Mouse (Mus musculus) lung, embryonic 14.5 days (tissue): ENCODE data around the gene Ccdc88b. TPM values are rescaled to one million over a fixed set of nuclear protein-coding genes. Genes with fewer than 3 reads are reported as not detected.

Source experiments
- ATAC-seq: fragments of 200-750 bp; cut with Nextera tagmentation; 2 replicates; pipeline ENCODE4 v1.8.0; 2017; ENCODE audit warnings: mild to moderate bottlenecking, moderate TSS enrichment, moderate library complexity; ENCODE audit not compliant: insufficient read depth
- DNase-seq: peaks from one replicate; pipeline ENCODE4 v3.0.0-alpha.2; 2015
- H3K27ac ChIP-seq: fragments of 300-500 bp; sonication (generic); 2 replicates; pipeline ENCODE4 v1.5.1; 2014; ENCODE audit warnings: low read depth, mild to moderate bottlenecking, moderate library complexity
- H3K27me3 ChIP-seq: fragments of 300-500 bp; sonication (generic); 2 replicates; pipeline ENCODE4 v1.6.1; 2014; ENCODE audit warnings: low read length, control low read depth; ENCODE audit not compliant: insufficient read depth
- H3K36me3 ChIP-seq: fragments of 300-500 bp; sonication (generic); 2 replicates; pipeline ENCODE4 v1.6.1; 2014; ENCODE audit warnings: control low read depth; ENCODE audit not compliant: insufficient read depth
- H3K4me1 ChIP-seq: fragments of 300-500 bp; sonication (generic); 2 replicates; pipeline ENCODE4 v1.6.1; 2014; ENCODE audit warnings: antibody characterized with exemption, control low read depth; ENCODE audit not compliant: insufficient read depth
- H3K4me2 ChIP-seq: fragments of 300-500 bp; sonication (generic); 2 replicates; pipeline ENCODE4 v1.6.1; 2014; ENCODE audit warnings: mild to moderate bottlenecking
- H3K4me3 ChIP-seq: fragments of 300-500 bp; sonication (generic); 2 replicates; pipeline ENCODE4 v1.5.1; 2014; ENCODE audit warnings: low read depth, low read length
- H3K9ac ChIP-seq: fragments of 300-500 bp; sonication (generic); 2 replicates; pipeline ENCODE4 v1.6.1; 2014
- H3K9me3 ChIP-seq: fragments of 300-500 bp; sonication (generic); 2 replicates; pipeline ENCODE4 v1.6.1; 2016; ENCODE audit warnings: low read depth, low read length, control low read depth
- CTCF ChIP-seq: IDR thresholded peaks from 2 replicates; pipeline ENCODE4 v1.5.1; 2016; ENCODE audit warnings: antibody characterized with exemption, low read depth
- WGBS: fragments of 180-500 bp; shearing (Covaris S2); extraction: QIAGEN DNeasy Blood & Tissue Kit; methylation state at CpG from one replicate; pipeline ENCODE4 v1.1.7; 2014; 5-methylcytosine and 5-hydroxymethylcytosine counted together
- polyA plus RNA-seq: library from polyadenylated mRNA; unstranded; fragments of >200 nt; fragmentation: Nextera tagmentation; extraction: Ambion mirVana; gene quantifications from 2 replicates; pipeline ENCODE4 v1.2.1, GENCODE M21; 2014

Gene Ccdc88b
- polyA plus RNA-seq, 1 experiment from 2014 or later: 1.5 TPM

GRCm38 (mm10) chr19:6840475-6841291 is 17.3 kb downstream of the Ccdc88b start, which contains the start of gene Rps6ka4:
TSS of gene Rps6ka4 (minus strand) at chr19:6840636.
- 0 out of 2 replicates have a peak, but pooled peaks cover 5% of the 10 kb centered on the region for H3K27me3 ChIP-seq
- peak; percentile 82 for DNase-seq
- H3K9me3 ChIP-seq: no peaks in the 10 kb centered on the region
- ATAC-seq: peak; percentile 91
- peak within 1 kb of the TSS; percentile 74 for H3K4me3 ChIP-seq
- no peak within 1 kb of the TSS; the same call in 1 of the 2 replicates for H3K27ac ChIP-seq
- peak within 1 kb of the TSS; percentile 73 for H3K9ac ChIP-seq
- peaks cover 2% of the 10 kb centered on the region; the same call in 1 of the 2 replicates for H3K4me1 ChIP-seq
- no peak for TF ChIP-seq CTCF
- peak within 1 kb of the TSS; percentile 98 for H3K4me2 ChIP-seq
- peaks cover 18% of the 10 kb centered on the region for H3K36me3 ChIP-seq
- under 1% methylated on average over 44 of the region's 44 CpGs for WGBS

GRCm38 (mm10) chr19:6839615-6840474 is 18.2 kb downstream of the Ccdc88b start:
- peaks cover 20% of the 10 kb centered on the region for H3K36me3 ChIP-seq
- H3K4me3 ChIP-seq: peak overlapping the region; percentile 74
- H3K4me1 ChIP-seq: peaks cover 2% of the 10 kb centered on the region; the same call in 1 of the 2 replicates
- H3K4me2 ChIP-seq: peak overlapping the region; percentile 98
- peak; percentile 66 for ATAC-seq
- peak; percentile 49 for DNase-seq
- H3K9me3 ChIP-seq: no peaks in the 10 kb centered on the region
- under 1% methylated on average over 46 of the region's 46 CpGs for WGBS
- TF ChIP-seq CTCF: no peak
- peak overlapping the region; percentile 73 for H3K9ac ChIP-seq
- 0 out of 2 replicates have a peak, but pooled peaks cover under 1% of the 10 kb centered on the region for H3K27me3 ChIP-seq
- no peak overlapping the region for H3K27ac ChIP-seq

GRCm38 (mm10) chr19:6832363-6832762 is 25.6 kb downstream of the Ccdc88b start:
- no peak overlapping the region for H3K4me3 ChIP-seq
- H3K36me3 ChIP-seq: peaks cover 46% of the 10 kb centered on the region
- H3K4me1 ChIP-seq: no peaks in the 10 kb centered on the region
- no peak for DNase-seq
- H3K9me3 ChIP-seq: no peaks in the 10 kb centered on the region
- H3K27ac ChIP-seq: no peak overlapping the region
- H3K27me3 ChIP-seq: peaks cover 39% of the 10 kb centered on the region
- H3K9ac ChIP-seq: no peak overlapping the region
- no peak overlapping the region for H3K4me2 ChIP-seq
- no peak for TF ChIP-seq CTCF
- WGBS: 86% methylated on average over 8 of the region's 8 CpGs
- no peak for ATAC-seq

GRCm38 (mm10) chr19:6831331-6831730 is 26.7 kb downstream of the Ccdc88b start:
- Histone ChIP-seq H3K9me3 (no peaks in the 10 kb centered on the region), H3K27ac (no peak overlapping the region), H3K27me3 (peaks cover 39% of the 10 kb centered on the region), H3K4me3 (no peak overlapping the region), H3K9ac (no peak overlapping the region), H3K4me2 (0 out of 2 replicates have a peak overlapping the region, but pooled peaks have one; percentile 20), H3K4me1 (no peaks in the 10 kb centered on the region), H3K36me3 (peaks cover 39% of the 10 kb centered on the region)
- TF ChIP-seq CTCF: no peak
- ATAC-seq: no peak
- 21% methylated on average over 17 of the region's 17 CpGs for WGBS
- DNase-seq: no peak

GRCm38 (mm10) chr19:6830556-6831316 is 27.3 kb downstream of the Ccdc88b start:
- Histone ChIP-seq H3K4me2 (peak overlapping the region; percentile 55), H3K4me1 (no peaks in the 10 kb centered on the region), H3K4me3 (peak overlapping the region; percentile 20; the same call in 1 of the 2 replicates), H3K36me3 (peaks cover 36% of the 10 kb centered on the region), H3K9ac (no peak overlapping the region; the same call in 1 of the 2 replicates), H3K9me3 (no peaks in the 10 kb centered on the region), H3K27ac (no peak overlapping the region), H3K27me3 (peaks cover 39% of the 10 kb centered on the region)
- 0 out of 2 replicates have a peak, but pooled peaks have one; percentile 21 for ATAC-seq
- DNase-seq: no peak
- no peak for TF ChIP-seq CTCF
- 20% methylated on average over 38 of the region's 38 CpGs for WGBS

- peak; percentile 60 for ATAC-seq
- Histone ChIP-seq H3K36me3 (peaks cover 36% of the 10 kb centered on the region), H3K4me1 (no peaks in the 10 kb centered on the region), H3K4me3 (peak overlapping the region; percentile 20), H3K27me3 (peaks cover 39% of the 10 kb centered on the region), H3K4me2 (peak overlapping the region; percentile 55), H3K9ac (no peak overlapping the region; the same call in 1 of the 2 replicates), H3K27ac (no peak overlapping the region), H3K9me3 (no peaks in the 10 kb centered on the region)
- 7% methylated on average over 48 of the region's 48 CpGs for WGBS
- peak; percentile 90 for DNase-seq
- TF ChIP-seq CTCF: peak; percentile 37; the same call in 1 of the 2 replicates
These were observed 28.0 kb downstream of the Ccdc88b start for GRCm38 (mm10) chr19:6829870-6830555.
